Mouse (Mus musculus): ENCODE measurements at regions not wholly inside any gene's neighbourhood (a gene's known extent, or its start where the extent isn't known, plus 50 kb on each side); places are given as distances from the start of the nearest gene placed in this dataset.

- no peak for DNase-seq (ENCODE audit: low spot score)
Measured at GRCm38 (mm10) chr5:95864252-95864651, 88.5 kb downstream of the E330014E10Rik start.

GRCm38 (mm10) chr5:95864725-95865492 lies 89.1 kb downstream of the E330014E10Rik start:
- DNase-seq (ENCODE audit: low spot score) = no peak

- DNase-seq (ENCODE audit: low spot score) = no peak
Measured at GRCm38 (mm10) chr5:95865516-95865915, 89.7 kb downstream of the E330014E10Rik start.

GRCm38 (mm10) chr5:95866848-95867495 lies 89.8 kb upstream of the Cxcl13 start:
- no peak for DNase-seq (ENCODE audit: low spot score)

- DNase-seq (ENCODE audit: low spot score) = no peak
Measured at GRCm38 (mm10) chr5:95870336-95870845, 86.4 kb upstream of the Cxcl13 start.

GRCm38 (mm10) chr5:95874969-95875368 lies 81.8 kb upstream of the Cxcl13 start:
- DNase-seq (ENCODE audit: low spot score) = no peak

- peak; percentile 66 for DNase-seq (ENCODE audit: low spot score)
Measured at GRCm38 (mm10) chr5:95880914-95881313, 75.8 kb upstream of the Cxcl13 start.

All from embryo, embryonic 10.5 days (tissue).